Mouse (Mus musculus) heart, postnatal 36 days (tissue): ENCODE results near the gene Mtif2. TPM values are rescaled to one million over a fixed set of nuclear protein-coding genes. Genes with fewer than 3 reads are reported as not detected.
A peak's percentile ranks its signal among the peaks of the same experiment; 100 is the strongest.

Experiments used
- DNase-seq, 2 experiments: peaks; one replicate each; pipeline ENCODE4 v3.0.0; 2021 to 2022
- intact Hi-C: fragments of 180-260 bp; cut with DNase I; formaldehyde crosslinking; loops from one replicate; pipeline ENCODE4 v1.15.1; 2025
- total RNA-seq, 2 experiments: library from RNA; stranded (reverse); gene quantifications; 2 replicates each; pipeline ENCODE4 v1.2.3; 2021

Gene Mtif2
- total RNA-seq, 2 experiments from 2014 or later = 53.1 to 64.2 TPM

GRCm38 (mm10) chr11:29548504-29549424, 22.6 kb downstream of the Mtif2 start:
- intact Hi-C loops = loop anchor here (1.0 kb wide), 1 partner anchor 174 kb away; no protein-coding TSS in a partner anchor
- no peak for DNase-seq

GRCm38 (mm10) chr11:29549425-29549778, 23.2 kb downstream of the Mtif2 start:
- intact Hi-C loops = no loop called here
- DNase-seq = no peak

- intact Hi-C loops = no loop called here
Measured at GRCm38 (mm10) chr11:29560452-29560851, 34.2 kb downstream of the Mtif2 start.

GRCm38 (mm10) chr11:29560990-29561389, 34.8 kb downstream of the Mtif2 start:
- no peak for DNase-seq
- intact Hi-C loops = no loop called here

More at GRCm38 (mm10) chr11:29560452-29560851, 34.2 kb downstream of the Mtif2 start:
- DNase-seq = no peak

- no peak for DNase-seq
- intact Hi-C loops = no loop called here
Measured at GRCm38 (mm10) chr11:29563406-29563805, 37.2 kb downstream of the Mtif2 start.

GRCm38 (mm10) chr11:29571536-29571935, 45.3 kb downstream of the Mtif2 start:
- DNase-seq = no peak
- intact Hi-C loops = no loop called here

GRCm38 (mm10) chr11:29572656-29573055, 46.4 kb downstream of the Mtif2 start:
- intact Hi-C loops = no loop called here
- DNase-seq = no peak

GRCm38 (mm10) chr11:29579610-29580009, 53.4 kb downstream of the Mtif2 start:
- intact Hi-C loops = loop anchor here (1.0 to 5.0 kb wide), 3 partner anchors 113 to 308 kb away; partner anchors contain the start of gene Rtn4
- DNase-seq = peak in 1 of 2 experiments; percentile 12

Other genes with a start within 250 kb of the Mtif2 start
- gene Ccdc88a, start 152.8 kb upstream of the Mtif2 start, total RNA-seq = 10 to 100 TPM in 1 of 2 experiments, 1 to 10 TPM in 1; 7.7 to 10.3 TPM
- gene Prorsd1, start 11.4 kb upstream of the Mtif2 start, total RNA-seq = 10 to 100 TPM; 19.0 to 20.9 TPM
- gene Clhc1, start 21.5 kb downstream of the Mtif2 start, total RNA-seq = not detected
- 100 to 1,000 TPM; 456 to 501 TPM for gene Rps27a, start 21.7 kb downstream of the Mtif2 start, total RNA-seq
- 10 to 100 TPM; 91.7 to 95.2 TPM for gene Rtn4, start 166.5 kb downstream of the Mtif2 start, total RNA-seq